17 mouse cellular contexts compared by ENCODE assay signal in the genomic region with DNA sequence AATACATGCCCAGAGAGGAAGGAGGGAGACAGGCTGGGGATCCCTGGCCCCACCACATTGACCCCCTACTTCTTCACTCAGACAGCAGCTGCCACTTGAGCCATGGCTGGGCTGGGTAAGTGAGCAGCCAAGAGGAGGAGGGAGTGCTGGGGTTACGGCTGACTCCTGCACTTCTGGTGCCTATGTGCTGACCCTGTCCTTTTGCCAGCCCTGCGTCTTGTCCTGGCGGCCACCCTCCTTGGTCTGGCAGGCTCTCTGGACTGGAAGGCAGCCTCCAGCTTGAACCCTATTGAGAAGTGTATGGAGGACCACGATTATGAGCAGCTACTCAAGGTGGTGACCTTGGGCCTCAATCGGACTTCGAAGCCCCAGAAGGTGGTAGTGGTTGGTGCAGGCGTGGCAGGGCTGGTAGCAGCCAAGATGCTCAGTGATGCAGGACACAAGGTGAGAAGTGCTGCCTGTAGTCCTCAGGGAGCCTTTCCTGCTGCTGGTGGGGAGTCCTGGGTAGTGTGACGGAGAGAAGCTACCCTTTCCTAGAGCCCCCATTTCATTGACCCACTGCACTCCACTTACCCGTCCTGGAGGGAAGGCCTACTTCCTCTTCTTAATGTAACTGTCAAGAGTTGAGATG. TPM values are rescaled to one million over a fixed set of nuclear protein-coding genes. Genes with fewer than 3 reads are reported as not detected.
DNase-seq lines count a peak whose midpoint lies in the region; ATAC-seq lines count a peak whose summit lies in the region.
"Had no signal": no experiment of that assay in that cellular context is flagged by ENCODE, and none has a peak within 500 bp of the region (broad histone marks: within the 10 kb centered on the region; RNA-seq: fewer than 3 reads in every experiment).

No protein-coding gene starts in this region.

- 85% methylated on average over 9 of the region's 9 CpGs for WGBS in limb, embryonic 10.5 days

- peak; percentile 15 for DNase-seq in cerebellum, adult 11-12 months
- no peak for DNase-seq in cerebellum, postnatal 36 days
- peak; percentile 70 to 80 for DNase-seq in gastrocnemius, adult 8-10 months (ENCODE audit: low spot score in 2 of 2)
- peak; percentile 82 for DNase-seq in skeletal muscle tissue, adult 2 months (ENCODE audit: low read depth, low spot score)
- no peak for DNase-seq in left cerebral cortex, postnatal 14 days (ENCODE audit: low spot score in 2 of 2)
- no peak for DNase-seq in limb, embryonic 10.5 days (ENCODE audit: low spot score)
- DNase-seq: cerebellum, adult 2 months; layer of hippocampus, postnatal 36 days; liver; lung, postnatal 14 days; right cerebral cortex, postnatal 25 days had no signal

- no peak for ATAC-seq in megakaryocyte, adult 5-6 weeks (ENCODE audit: poor library complexity, severe bottlenecking)
- ATAC-seq: activated CD4-positive, CD25-positive, alpha-beta regulatory T cell, adult 4 months; CD4-positive, CD25-positive, alpha-beta regulatory T cell, adult 4 months had no signal

- no peaks in the 10 kb centered on the region for H3K27me3 ChIP-seq in megakaryocyte, embryonic 14.5 days (replicated peaks)
- peaks cover 36% of the 10 kb centered on the region for H3K27me3 ChIP-seq in limb, embryonic 10.5 days (ENCODE audit: low read depth, poor library complexity, severe bottlenecking)

- H3K4me1 ChIP-seq in megakaryocyte, embryonic 14.5 days: peaks cover 86% of the 10 kb centered on the region
- H3K4me1 ChIP-seq in limb, embryonic 10.5 days: peaks cover 28% of the 10 kb centered on the region

- H3K4me3 ChIP-seq in megakaryocyte, embryonic 14.5 days (replicated peaks): peak overlapping the region; percentile 42
- H3K4me3 ChIP-seq in limb, embryonic 10.5 days: no peak overlapping the region
- H3K4me3 ChIP-seq: forebrain, embryonic 12.5 days had no signal

- intact Hi-C loops in left cerebral cortex, postnatal 14 days (cut with DNase I): no loop called here

- H3K27ac ChIP-seq in limb, embryonic 10.5 days: no peak overlapping the region
- H3K27ac ChIP-seq: forebrain, embryonic 12.5 days had no signal

- peaks cover 96% of the 10 kb centered on the region for H3K36me3 ChIP-seq in megakaryocyte, embryonic 14.5 days (replicated peaks; ENCODE audit: low read length)
- peaks cover 31% of the 10 kb centered on the region for H3K36me3 ChIP-seq in limb, embryonic 10.5 days

- H3K9me3 ChIP-seq in megakaryocyte, embryonic 14.5 days: peaks cover 2% of the 10 kb centered on the region; the same call in 1 of the 2 replicates
- no peaks in the 10 kb centered on the region for H3K9me3 ChIP-seq in limb, embryonic 10.5 days (replicated peaks)
- H3K9me3 ChIP-seq: forebrain, embryonic 12.5 days had no signal

RNA-seq across cellular contexts. Expression of a gene that starts 12.3 kb away (rescaled TPM):
- polyA plus RNA-seq in megakaryocyte, embryonic 14.5 days (2012; ENCODE audit: insufficient read depth, low replicate concordance): 372 and 2,506 TPM in 2 replicates
- total RNA-seq in megakaryocyte, adult 5-6 weeks (2015): 4.7 and 6.5 TPM in 2 replicates
- 8.0 and 9.6 TPM in 2 replicates for total RNA-seq in megakaryocyte, adult 5-6 weeks (2017)
- total RNA-seq in gastrocnemius, adult 8-10 months (2022): 100 to 1,000 TPM; 139 to 158 (median 141) TPM
- 10 to 100 TPM; 80.8 to 81.1 TPM for total RNA-seq in left cerebral cortex, postnatal 14 days (2021)
- 96.4 and 99.6 TPM in 2 replicates for polyA plus RNA-seq in limb, embryonic 10.5 days (2016; fragmentation: Nextera tagmentation; extraction: Ambion mirVana)

RNA-seq across cellular contexts. Expression of a gene that starts 12.3 kb away (rescaled TPM):
- 44.5 TPM in 2 replicates for polyA plus RNA-seq in megakaryocyte, embryonic 14.5 days (2012; ENCODE audit: insufficient read depth, low replicate concordance)
- 12.5 and 17.6 TPM in 2 replicates for total RNA-seq in megakaryocyte, adult 5-6 weeks (2015)
- 13.0 and 14.8 TPM in 2 replicates for total RNA-seq in megakaryocyte, adult 5-6 weeks (2017)
- total RNA-seq in gastrocnemius, adult 8-10 months (2022): 10 to 100 TPM; 58.9 to 71.3 (median 63.3) TPM
- 10 to 100 TPM; 48.3 to 58.7 TPM for total RNA-seq in left cerebral cortex, postnatal 14 days (2021)
- polyA plus RNA-seq in limb, embryonic 10.5 days (2016; fragmentation: Nextera tagmentation; extraction: Ambion mirVana): 71.4 and 75.2 TPM in 2 replicates

RNA-seq across cellular contexts. Expression of a gene that starts 20.1 kb away (rescaled TPM):
- polyA plus RNA-seq in megakaryocyte, embryonic 14.5 days (2012; ENCODE audit: insufficient read depth, low replicate concordance): 279 and 321 TPM in 2 replicates
- 2.1 and 2.6 TPM in 2 replicates for total RNA-seq in megakaryocyte, adult 5-6 weeks (2015)
- total RNA-seq in megakaryocyte, adult 5-6 weeks (2017): 1.9 and 5.3 TPM in 2 replicates
- total RNA-seq in gastrocnemius, adult 8-10 months (2022): 10 to 100 TPM; 71.2 to 97.1 (median 77.4) TPM
- total RNA-seq in left cerebral cortex, postnatal 14 days (2021): 10 to 100 TPM; 24.4 to 25.1 TPM
- polyA plus RNA-seq in limb, embryonic 10.5 days (2016; fragmentation: Nextera tagmentation; extraction: Ambion mirVana): 3.1 and 3.4 TPM in 2 replicates

RNA-seq across cellular contexts. Expression of a gene that starts 20.4 kb away (rescaled TPM):
- 3.0 and 3.6 TPM in 2 replicates for polyA plus RNA-seq in megakaryocyte, embryonic 14.5 days (2012; ENCODE audit: insufficient read depth, low replicate concordance)
- 0.38 and 1.9 TPM in 2 replicates for total RNA-seq in megakaryocyte, adult 5-6 weeks (2015)
- 1.5 TPM in 1 of 2 replicates, not detected in the other for total RNA-seq in megakaryocyte, adult 5-6 weeks (2017)
- 1 to 10 TPM; 1.8 to 4.4 (median 2.6) TPM for total RNA-seq in gastrocnemius, adult 8-10 months (2022)
- 1 to 10 TPM; 2.3 to 3.1 TPM for total RNA-seq in left cerebral cortex, postnatal 14 days (2021)
- polyA plus RNA-seq in limb, embryonic 10.5 days (2016; fragmentation: Nextera tagmentation; extraction: Ambion mirVana): 0.89 and 0.94 TPM in 2 replicates
- total RNA-seq: midbrain, postnatal 0 days had no signal

RNA-seq across cellular contexts. Expression of a gene that starts 20.4 kb away (rescaled TPM):
- polyA plus RNA-seq in megakaryocyte, embryonic 14.5 days (2012; ENCODE audit: insufficient read depth, low replicate concordance): 30.0 and 36.4 TPM in 2 replicates
- total RNA-seq in megakaryocyte, adult 5-6 weeks (2015): 75.1 and 89.7 TPM in 2 replicates
- 109 and 129 TPM in 2 replicates for total RNA-seq in megakaryocyte, adult 5-6 weeks (2017)
- total RNA-seq in gastrocnemius, adult 8-10 months (2022): 10 to 100 TPM; 21.2 to 23.9 (median 22.4) TPM
- total RNA-seq in left cerebral cortex, postnatal 14 days (2021): 10 to 100 TPM; 26.1 to 28.7 TPM
- polyA plus RNA-seq in limb, embryonic 10.5 days (2016; fragmentation: Nextera tagmentation; extraction: Ambion mirVana): 37.5 and 43.1 TPM in 2 replicates

Comparison
In these comparisons a context has a peak if more than half of its experiments do, and no peak if none do; other contexts are left out.
1. DNase-seq: peak in cerebellum, adult 11-12 months (single experiment), gastrocnemius, adult 8-10 months (2 of 2) and skeletal muscle tissue, adult 2 months (single experiment); none in cerebellum, postnatal 36 days (0 of 2), left cerebral cortex, postnatal 14 days (0 of 2) and limb, embryonic 10.5 days (single experiment).
2. RNA of a gene that starts 12.3 kb away (total RNA-seq): 139 to 158 TPM in gastrocnemius, adult 8-10 months and 80.8 to 81.1 TPM in left cerebral cortex, postnatal 14 days; 4.7 to 9.6 TPM in megakaryocyte, adult 5-6 weeks; every median in the first group is over 4 times any median in the second.
3. RNA of a gene that starts 20.1 kb away (total RNA-seq): 71.2 to 97.1 TPM in gastrocnemius, adult 8-10 months and 24.4 to 25.1 TPM in left cerebral cortex, postnatal 14 days; 1.9 to 5.3 TPM in megakaryocyte, adult 5-6 weeks; every median in the first group is over 4 times any median in the second.